Mouse (Mus musculus): ENCODE data around the gene Dbil5. TPM values are rescaled to one million over a fixed set of nuclear protein-coding genes. Genes with fewer than 3 reads are reported as not detected.

The Dbil5 gene
- polyA plus RNA-seq, 1 experiment from 2014 or later, result 1.4 TPM

- H3K9ac ChIP-seq (ENCODE audit: low read depth, low read length), result no peak overlapping the region
- H3K4me2 ChIP-seq (ENCODE audit: low read length), result no peak overlapping the region
- WGBS, result 72% methylated on average over 7 of the region's 7 CpGs
- no peak overlapping the region for H3K27ac ChIP-seq
- no peak for TF ChIP-seq CTCF (IDR thresholded peaks at IDR 0.05; ENCODE audit: low read depth)
- DNase-seq (ENCODE audit: low spot score), result no peak
- no peaks in the 10 kb centered on the region for H3K9me3 ChIP-seq (replicated peaks; ENCODE audit: low read length)
- no peaks in the 10 kb centered on the region for H3K27me3 ChIP-seq (ENCODE audit: insufficient read depth, low read length)
- no peaks in the 10 kb centered on the region for H3K36me3 ChIP-seq (ENCODE audit: insufficient read depth, low read length)
- no peak overlapping the region for H3K4me3 ChIP-seq (replicated peaks; ENCODE audit: low read depth, low read length)
- no peaks in the 10 kb centered on the region for H3K4me1 ChIP-seq (replicated peaks; ENCODE audit: insufficient read depth, low read length)
- ATAC-seq (replicated peaks; ENCODE audit: low FRiP score, low read depth), result no peak
Observed at GRCm38 (mm10) chr11:76267550-76267949, 50.1 kb downstream of the Dbil5 start.

GRCm38 (mm10) chr11:76268001-76268459 lies 50.6 kb downstream of the Dbil5 start:
- DNase-seq (ENCODE audit: low spot score), result no peak
- H3K4me1 ChIP-seq (replicated peaks; ENCODE audit: insufficient read depth, low read length), result no peaks in the 10 kb centered on the region
- 72% methylated on average over 5 of the region's 5 CpGs for WGBS

More at GRCm38 (mm10) chr11:76268001-76268459, 50.6 kb downstream of the Dbil5 start:
- ATAC-seq (replicated peaks; ENCODE audit: low FRiP score, low read depth), result no peak
- Histone ChIP-seq H3K9ac (ENCODE audit: low read depth, low read length) (no peak overlapping the region), H3K4me2 (ENCODE audit: low read length) (no peak overlapping the region), H3K36me3 (ENCODE audit: insufficient read depth, low read length) (no peaks in the 10 kb centered on the region), H3K27ac (no peak overlapping the region), H3K4me3 (replicated peaks; ENCODE audit: low read depth, low read length) (no peak overlapping the region), H3K27me3 (ENCODE audit: insufficient read depth, low read length) (no peaks in the 10 kb centered on the region), H3K9me3 (replicated peaks; ENCODE audit: low read length) (no peaks in the 10 kb centered on the region)
- TF ChIP-seq CTCF (IDR thresholded peaks at IDR 0.05; ENCODE audit: low read depth), result no peak

Other genes with a start within 250 kb of the Dbil5 start
- 0.38 and 0.50 TPM in 2 replicates for gene 1700016K19Rik, start 217.7 kb upstream of the Dbil5 start, polyA plus RNA-seq (2015; fragmentation: Nextera tagmentation; extraction: Ambion mirVana)
- 39.3 and 43.1 TPM in 2 replicates for gene Rflnb, start 189.8 kb upstream of the Dbil5 start, polyA plus RNA-seq (2015; fragmentation: Nextera tagmentation; extraction: Ambion mirVana)
- gene Vps53, start 38.0 kb upstream of the Dbil5 start, polyA plus RNA-seq (2015; fragmentation: Nextera tagmentation; extraction: Ambion mirVana), result 39.0 and 44.9 TPM in 2 replicates
- gene Fam57a, start 37.9 kb upstream of the Dbil5 start, polyA plus RNA-seq (2015; fragmentation: Nextera tagmentation; extraction: Ambion mirVana), result 14.5 and 15.2 TPM in 2 replicates
- gene Gemin4, start 56 bp downstream of the Dbil5 start, polyA plus RNA-seq (2015; fragmentation: Nextera tagmentation; extraction: Ambion mirVana), result 17.4 and 20.4 TPM in 2 replicates
- 20.8 and 21.2 TPM in 2 replicates for gene Mrm3, start 26.1 kb downstream of the Dbil5 start, polyA plus RNA-seq (2015; fragmentation: Nextera tagmentation; extraction: Ambion mirVana)
- 131 and 132 TPM in 2 replicates for gene Glod4, start 26.1 kb downstream of the Dbil5 start, polyA plus RNA-seq (2015; fragmentation: Nextera tagmentation; extraction: Ambion mirVana)
- gene Nxn, start 181.5 kb downstream of the Dbil5 start, polyA plus RNA-seq (2015; fragmentation: Nextera tagmentation; extraction: Ambion mirVana), result 23.7 and 26.0 TPM in 2 replicates
- gene Timm22, start 189.3 kb downstream of the Dbil5 start, polyA plus RNA-seq (2015; fragmentation: Nextera tagmentation; extraction: Ambion mirVana), result 122 and 128 TPM in 2 replicates

Data from kidney, postnatal 0 days (tissue).